Mouse (Mus musculus) forebrain, embryonic 15.5 days (tissue): ENCODE data around the gene Kalrn. TPM values are rescaled to one million over a fixed set of nuclear protein-coding genes. Genes with fewer than 3 reads are reported as not detected.

Source experiments
- ATAC-seq: fragments of 200-750 bp; cut with Nextera tagmentation; replicated peaks from 2 replicates; pipeline ENCODE4 v1.8.0; 2017; ENCODE audit warnings: mild to moderate bottlenecking, moderate TSS enrichment, moderate library complexity
- H3K27ac ChIP-seq: fragments of 300-500 bp; sonication (generic); replicated peaks from 2 replicates; pipeline ENCODE4 v1.5.1; 2015; ENCODE audit warnings: mild to moderate bottlenecking, inconsistent platforms
- H3K27me3 ChIP-seq: fragments of 300-500 bp; sonication (generic); 2 replicates; pipeline ENCODE4 v1.6.1; 2015; ENCODE audit warnings: inconsistent platforms
- H3K36me3 ChIP-seq: fragments of 300-500 bp; sonication (generic); 2 replicates; pipeline ENCODE4 v1.6.1; 2015; ENCODE audit warnings: mild to moderate bottlenecking, inconsistent platforms
- H3K4me1 ChIP-seq: fragments of 300-500 bp; sonication (generic); 2 replicates; pipeline ENCODE4 v1.6.1; 2015; ENCODE audit warnings: inconsistent platforms
- H3K4me2 ChIP-seq: fragments of 300-500 bp; sonication (generic); replicated peaks from 2 replicates; pipeline ENCODE4 v1.6.1; 2015; ENCODE audit warnings: mild to moderate bottlenecking, inconsistent platforms
- H3K4me3 ChIP-seq: fragments of 300-500 bp; sonication (generic); 2 replicates; pipeline ENCODE4 v1.5.1; 2015; ENCODE audit warnings: mild to moderate bottlenecking, inconsistent platforms
- H3K9ac ChIP-seq: fragments of 300-500 bp; sonication (generic); replicated peaks from 2 replicates; pipeline ENCODE4 v1.6.1; 2015; ENCODE audit warnings: mild to moderate bottlenecking, inconsistent platforms
- H3K9me3 ChIP-seq: fragments of 300-500 bp; sonication (generic); 2 replicates; pipeline ENCODE4 v1.6.1; 2016; ENCODE audit warnings: inconsistent platforms
- WGBS: fragments of 180-500 bp; shearing (Covaris S2); methylation state at CpG from one replicate; pipeline ENCODE4 v1.1.7; 2015; ENCODE audit warnings: mixed read lengths; 5-methylcytosine and 5-hydroxymethylcytosine counted together
- polyA plus RNA-seq: library from polyadenylated mRNA; unstranded; fragments of >200 nt; fragmentation: Nextera tagmentation; extraction: Ambion mirVana; gene quantifications from 2 replicates; pipeline ENCODE4 v1.2.1, GENCODE M21; 2015

The Kalrn gene
- polyA plus RNA-seq, 1 experiment from 2014 or later = 36.4 TPM

- H3K9me3 ChIP-seq = no peaks in the 10 kb centered on the region
- H3K4me3 ChIP-seq = no peak overlapping the region
- WGBS = 97% methylated on average over 2 of the region's 2 CpGs
- H3K27me3 ChIP-seq = no peaks in the 10 kb centered on the region
- H3K27ac ChIP-seq = no peak overlapping the region
- H3K4me2 ChIP-seq = no peak overlapping the region
- no peak overlapping the region for H3K9ac ChIP-seq
- ATAC-seq = no peak
- peaks cover 8% of the 10 kb centered on the region for H3K4me1 ChIP-seq
- peaks cover 7% of the 10 kb centered on the region for H3K36me3 ChIP-seq
Observed at GRCm38 (mm10) chr16:34293675-34294074, 279.7 kb downstream of the Kalrn start.

GRCm38 (mm10) chr16:34289583-34289982, 283.7 kb downstream of the Kalrn start:
- Histone ChIP-seq H3K27ac (no peak overlapping the region), H3K36me3 (peaks cover 7% of the 10 kb centered on the region), H3K27me3 (no peaks in the 10 kb centered on the region), H3K4me1 (no peaks in the 10 kb centered on the region), H3K9ac (no peak overlapping the region), H3K4me3 (no peak overlapping the region), H3K9me3 (no peaks in the 10 kb centered on the region), H3K4me2 (no peak overlapping the region)
- WGBS = 50% methylated on average over 7 of the region's 7 CpGs
- no peak for ATAC-seq

- H3K4me1 ChIP-seq = peaks cover 10% of the 10 kb centered on the region
- no peak overlapping the region for H3K4me3 ChIP-seq
- WGBS = 88% methylated on average over 8 of the region's 8 CpGs
- no peaks in the 10 kb centered on the region for H3K9me3 ChIP-seq
- H3K9ac ChIP-seq = no peak overlapping the region
- H3K27me3 ChIP-seq = no peaks in the 10 kb centered on the region
- H3K36me3 ChIP-seq = no peaks in the 10 kb centered on the region
- ATAC-seq = no peak
- H3K27ac ChIP-seq = no peak overlapping the region
- no peak overlapping the region for H3K4me2 ChIP-seq
Observed at GRCm38 (mm10) chr16:34282026-34282425, 291.3 kb downstream of the Kalrn start.

GRCm38 (mm10) chr16:34279654-34280383, 293.5 kb downstream of the Kalrn start:
- Histone ChIP-seq H3K4me2 (no peak overlapping the region), H3K4me1 (peaks cover 10% of the 10 kb centered on the region), H3K9me3 (no peaks in the 10 kb centered on the region), H3K9ac (no peak overlapping the region), H3K27ac (peak overlapping the region; percentile 79), H3K27me3 (no peaks in the 10 kb centered on the region), H3K36me3 (no peaks in the 10 kb centered on the region), H3K4me3 (no peak overlapping the region)
- ATAC-seq = peak; percentile 73
- 65% methylated on average over 7 of the region's 7 CpGs for WGBS

- H3K4me1 ChIP-seq = peaks cover 10% of the 10 kb centered on the region
- WGBS = 40% methylated on average over 4 of the region's 4 CpGs
- H3K27ac ChIP-seq = no peak overlapping the region
- H3K36me3 ChIP-seq = no peaks in the 10 kb centered on the region
- H3K9me3 ChIP-seq = no peaks in the 10 kb centered on the region
- no peak overlapping the region for H3K4me3 ChIP-seq
- no peaks in the 10 kb centered on the region for H3K27me3 ChIP-seq
- no peak overlapping the region for H3K9ac ChIP-seq
- no peak overlapping the region for H3K4me2 ChIP-seq
- no peak for ATAC-seq
Observed at GRCm38 (mm10) chr16:34278249-34278790, 295.0 kb downstream of the Kalrn start.

- H3K27me3 ChIP-seq = no peaks in the 10 kb centered on the region
- H3K9ac ChIP-seq = no peak overlapping the region
- no peak overlapping the region for H3K27ac ChIP-seq
- H3K4me2 ChIP-seq = no peak overlapping the region
- H3K9me3 ChIP-seq = no peaks in the 10 kb centered on the region
- no peaks in the 10 kb centered on the region for H3K36me3 ChIP-seq
- no peak for ATAC-seq
- H3K4me1 ChIP-seq = peaks cover under 1% of the 10 kb centered on the region; the same call in 1 of the 2 replicates
- no peak overlapping the region for H3K4me3 ChIP-seq
Observed at GRCm38 (mm10) chr16:34274607-34275006, 298.7 kb downstream of the Kalrn start.

- no peaks in the 10 kb centered on the region for H3K9me3 ChIP-seq
- ATAC-seq = no peak
- H3K36me3 ChIP-seq = no peaks in the 10 kb centered on the region
- 85% methylated on average over 5 of the region's 5 CpGs for WGBS
- H3K9ac ChIP-seq = no peak overlapping the region
- no peaks in the 10 kb centered on the region for H3K27me3 ChIP-seq
- no peaks in the 10 kb centered on the region for H3K4me1 ChIP-seq
- no peak overlapping the region for H3K27ac ChIP-seq
- H3K4me2 ChIP-seq = no peak overlapping the region
- H3K4me3 ChIP-seq = no peak overlapping the region
Observed at GRCm38 (mm10) chr16:34271476-34271875, 301.9 kb downstream of the Kalrn start.

- Histone ChIP-seq H3K4me3 (no peak overlapping the region), H3K4me2 (no peak overlapping the region), H3K27ac (no peak overlapping the region), H3K9ac (no peak overlapping the region), H3K36me3 (no peaks in the 10 kb centered on the region), H3K4me1 (no peaks in the 10 kb centered on the region), H3K27me3 (no peaks in the 10 kb centered on the region), H3K9me3 (no peaks in the 10 kb centered on the region)
- no peak for ATAC-seq
- WGBS = 80% methylated on average over 2 of the region's 2 CpGs
Observed at GRCm38 (mm10) chr16:34270681-34271080, 302.7 kb downstream of the Kalrn start.

- Histone ChIP-seq H3K27ac (no peak overlapping the region), H3K36me3 (no peaks in the 10 kb centered on the region), H3K4me2 (no peak overlapping the region), H3K4me3 (no peak overlapping the region), H3K4me1 (no peaks in the 10 kb centered on the region), H3K27me3 (no peaks in the 10 kb centered on the region), H3K9ac (no peak overlapping the region), H3K9me3 (no peaks in the 10 kb centered on the region)
- WGBS = 67% methylated on average over 8 of the region's 8 CpGs
- no peak for ATAC-seq
Observed at GRCm38 (mm10) chr16:34269642-34270041, 303.7 kb downstream of the Kalrn start.

- Histone ChIP-seq H3K27me3 (no peaks in the 10 kb centered on the region), H3K4me2 (no peak overlapping the region), H3K9ac (no peak overlapping the region), H3K9me3 (no peaks in the 10 kb centered on the region), H3K4me1 (peaks cover 11% of the 10 kb centered on the region), H3K27ac (no peak overlapping the region), H3K36me3 (no peaks in the 10 kb centered on the region), H3K4me3 (no peak overlapping the region)
- WGBS = 100% methylated on average over 1 of the region's 1 CpGs
- no peak for ATAC-seq
Observed at GRCm38 (mm10) chr16:34267751-34268150, 305.6 kb downstream of the Kalrn start.

GRCm38 (mm10) chr16:34264671-34265070, 308.7 kb downstream of the Kalrn start:
- H3K27me3 ChIP-seq = no peaks in the 10 kb centered on the region
- ATAC-seq = no peak
- no peak overlapping the region for H3K4me2 ChIP-seq
- H3K36me3 ChIP-seq = no peaks in the 10 kb centered on the region
- H3K27ac ChIP-seq = no peak overlapping the region
- 93% methylated on average over 3 of the region's 3 CpGs for WGBS
- H3K4me3 ChIP-seq = no peak overlapping the region
- no peaks in the 10 kb centered on the region for H3K9me3 ChIP-seq
- H3K9ac ChIP-seq = no peak overlapping the region
- peaks cover 22% of the 10 kb centered on the region for H3K4me1 ChIP-seq

- H3K4me3 ChIP-seq = no peak overlapping the region
- H3K36me3 ChIP-seq = no peaks in the 10 kb centered on the region
- peaks cover 22% of the 10 kb centered on the region for H3K4me1 ChIP-seq
- peak; percentile 76 for ATAC-seq
- H3K27me3 ChIP-seq = no peaks in the 10 kb centered on the region
- H3K9me3 ChIP-seq = no peaks in the 10 kb centered on the region
- H3K27ac ChIP-seq = peak overlapping the region; percentile 53
- no peak overlapping the region; the same call in 1 of the 2 replicates for H3K9ac ChIP-seq
- peak overlapping the region; percentile 20 for H3K4me2 ChIP-seq
- WGBS = 34% methylated on average over 22 of the region's 22 CpGs
Observed at GRCm38 (mm10) chr16:34262731-34263460, 310.4 kb downstream of the Kalrn start.
